Mouse (Mus musculus) limb, embryonic 14.5 days (tissue): ENCODE measurements around the gene Slc35c1. TPM values are rescaled to one million over a fixed set of nuclear protein-coding genes. Genes with fewer than 3 reads are reported as not detected.

Source experiments
- ATAC-seq: fragments of 200-750 bp; cut with Nextera tagmentation; 2 replicates; pipeline ENCODE4 v1.8.0; 2017; ENCODE audit warnings: low read depth, moderate number of reproducible peaks, moderate TSS enrichment; ENCODE audit not compliant: low FRiP score
- DNase-seq: peaks from one replicate; pipeline ENCODE4 v3.0.0-alpha.2; 2015; ENCODE audit warnings: low spot score
- H3K27ac ChIP-seq: fragments of 300-500 bp; sonication (generic); replicated peaks from 2 replicates; pipeline ENCODE4 v1.5.1; 2014; ENCODE audit warnings: low read depth, mild to moderate bottlenecking, low read length, moderate library complexity, mixed read lengths
- H3K27me3 ChIP-seq: fragments of 300-500 bp; sonication (generic); 2 replicates; pipeline ENCODE4 v1.6.1; 2014; ENCODE audit warnings: low read length, mixed read lengths; ENCODE audit not compliant: control insufficient read depth, insufficient read depth
- H3K36me3 ChIP-seq: fragments of 300-500 bp; sonication (generic); 2 replicates; pipeline ENCODE4 v1.6.1; 2014; ENCODE audit warnings: mild to moderate bottlenecking, low read length, moderate library complexity, mixed read lengths; ENCODE audit not compliant: control insufficient read depth, insufficient read depth
- H3K4me1 ChIP-seq: fragments of 300-500 bp; sonication (generic); 2 replicates; pipeline ENCODE4 v1.6.1; 2014; ENCODE audit warnings: antibody characterized with exemption, low read length, mixed read lengths; ENCODE audit not compliant: control insufficient read depth, insufficient read depth
- H3K4me2 ChIP-seq: fragments of 300-500 bp; sonication (generic); replicated peaks from 2 replicates; pipeline ENCODE4 v1.6.1; 2014; ENCODE audit warnings: low read depth, mild to moderate bottlenecking, low read length, moderate library complexity; ENCODE audit not compliant: severe bottlenecking
- H3K4me3 ChIP-seq: fragments of 300-500 bp; sonication (generic); replicated peaks from 2 replicates; pipeline ENCODE4 v1.5.1; 2014; ENCODE audit warnings: low read length
- H3K9ac ChIP-seq: fragments of 300-500 bp; sonication (generic); 2 replicates; pipeline ENCODE4 v1.6.1; 2014; ENCODE audit warnings: mild to moderate bottlenecking, low read depth, low read length, moderate library complexity; ENCODE audit not compliant: severe bottlenecking
- H3K9me3 ChIP-seq: fragments of 300-500 bp; sonication (generic); 2 replicates; pipeline ENCODE4 v1.6.1; 2016; ENCODE audit warnings: low read length; ENCODE audit not compliant: control insufficient read depth
- POLR2A ChIP-seq: fragments of 200-500 bp; IDR thresholded peaks from 2 replicates; pipeline ENCODE4 v1.8.0; 2012; ENCODE audit warnings: inconsistent platforms, mild to moderate bottlenecking, moderate library complexity, borderline replicate concordance; ENCODE audit not compliant: insufficient read depth, insufficient read length; ENCODE audit errors: extremely low read depth
- WGBS: fragments of 180-500 bp; shearing (Covaris S2); extraction: QIAGEN DNeasy Blood & Tissue Kit; methylation state at CpG from one replicate; pipeline ENCODE4 v1.1.7; 2014; 5-methylcytosine and 5-hydroxymethylcytosine counted together
- polyA plus RNA-seq, 2 experiments: library from polyadenylated mRNA; depleted of rRNA in 1 of 2; stranded (reverse) in 1 of 2; unstranded in 1 of 2; fragments of >200 nt; fragmentation: Nextera tagmentation in 1 of 2; extraction: Ambion mirVana in 1 of 2; gene quantifications; 2 replicates each; pipeline versions ENCODE4 v1.2.1 to v1.2.3; 2012 to 2014

Slc35c1 gene
- polyA plus RNA-seq, 2 experiments, result 14.3 to 16.1 TPM

GRCm38 (mm10) chr2:92443313-92443712 lies 17.0 kb downstream of the Slc35c1 start:
- Histone ChIP-seq H3K27ac (no peak overlapping the region), H3K4me1 (no peaks in the 10 kb centered on the region), H3K4me2 (no peak overlapping the region), H3K27me3 (no peaks in the 10 kb centered on the region), H3K36me3 (no peaks in the 10 kb centered on the region), H3K9me3 (no peaks in the 10 kb centered on the region), H3K4me3 (no peak overlapping the region), H3K9ac (no peak overlapping the region)
- ATAC-seq, result no peak
- no peak for DNase-seq
- WGBS, result 74% methylated on average over 4 of the region's 4 CpGs
- no peak for TF ChIP-seq POLR2A

- DNase-seq, result no peak
- Histone ChIP-seq H3K27ac (no peak overlapping the region), H3K27me3 (no peaks in the 10 kb centered on the region), H3K4me1 (no peaks in the 10 kb centered on the region), H3K9ac (no peak overlapping the region), H3K4me3 (no peak overlapping the region), H3K4me2 (no peak overlapping the region), H3K9me3 (no peaks in the 10 kb centered on the region), H3K36me3 (no peaks in the 10 kb centered on the region)
- ATAC-seq, result no peak
- no peak for TF ChIP-seq POLR2A
- 70% methylated on average over 12 of the region's 12 CpGs for WGBS
Measured at GRCm38 (mm10) chr2:92442419-92443001, 17.8 kb downstream of the Slc35c1 start.

DNA sequence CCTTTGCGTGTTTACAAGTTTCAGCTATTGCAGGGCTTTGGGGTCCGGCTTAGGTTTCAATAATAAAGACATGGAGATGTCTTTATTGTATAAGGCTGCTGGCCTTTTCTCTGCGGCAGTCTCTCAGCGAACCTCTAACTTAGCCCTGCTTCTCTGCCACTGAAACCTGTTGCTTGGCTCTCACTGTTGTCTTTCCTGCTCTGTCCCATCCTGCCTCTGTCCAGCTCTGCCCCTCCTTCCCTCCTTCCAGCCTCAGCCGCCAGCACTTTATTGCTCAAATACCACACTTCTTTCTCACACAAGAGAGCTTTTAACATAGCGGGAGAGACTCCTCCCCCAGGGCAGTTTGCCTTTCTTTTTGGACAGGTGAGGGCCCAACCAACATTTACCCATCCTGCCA lies 19.9 kb downstream of the Slc35c1 start:
- TF ChIP-seq POLR2A, result no peak
- H3K4me1 ChIP-seq, result no peaks in the 10 kb centered on the region
- ATAC-seq, result no peak
- no peaks in the 10 kb centered on the region for H3K36me3 ChIP-seq
- H3K27ac ChIP-seq, result no peak overlapping the region
- no peaks in the 10 kb centered on the region for H3K27me3 ChIP-seq
- H3K4me2 ChIP-seq, result no peak overlapping the region
- H3K9ac ChIP-seq, result no peak overlapping the region
- DNase-seq, result no peak
- H3K4me3 ChIP-seq, result no peak overlapping the region
- WGBS, result 37% methylated on average over 6 of the region's 6 CpGs
- H3K9me3 ChIP-seq, result no peaks in the 10 kb centered on the region

DNA sequence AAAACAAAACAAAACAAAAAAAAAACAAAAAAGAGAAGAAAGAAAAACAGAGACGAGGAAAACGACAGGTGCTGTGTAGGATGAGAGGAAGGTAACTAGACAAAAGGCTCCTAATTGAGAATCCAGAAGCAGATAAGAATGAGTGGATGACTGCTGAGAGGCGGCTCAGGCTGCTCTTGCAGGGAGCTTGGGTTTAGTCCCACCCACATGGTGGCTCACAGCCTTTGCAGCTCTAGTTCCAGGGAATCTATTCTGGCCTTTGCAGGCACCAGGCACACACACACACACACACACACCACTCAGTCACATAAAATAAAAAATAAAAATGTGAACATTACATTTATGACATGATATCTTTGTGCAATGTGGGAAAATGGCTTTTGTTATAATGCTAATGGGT lies 21.8 kb downstream of the Slc35c1 start:
- H3K27me3 ChIP-seq, result no peaks in the 10 kb centered on the region
- H3K9me3 ChIP-seq, result no peaks in the 10 kb centered on the region
- H3K9ac ChIP-seq, result no peak overlapping the region
- no peak overlapping the region for H3K27ac ChIP-seq
- 69% methylated on average over 3 of the region's 3 CpGs for WGBS
- H3K4me2 ChIP-seq, result no peak overlapping the region
- H3K4me3 ChIP-seq, result no peak overlapping the region
- no peak for TF ChIP-seq POLR2A
- DNase-seq (no peak), ATAC-seq (no peak)
- no peaks in the 10 kb centered on the region for H3K36me3 ChIP-seq
- H3K4me1 ChIP-seq, result 0 out of 2 replicates have a peak, but pooled peaks cover 3% of the 10 kb centered on the region

DNA sequence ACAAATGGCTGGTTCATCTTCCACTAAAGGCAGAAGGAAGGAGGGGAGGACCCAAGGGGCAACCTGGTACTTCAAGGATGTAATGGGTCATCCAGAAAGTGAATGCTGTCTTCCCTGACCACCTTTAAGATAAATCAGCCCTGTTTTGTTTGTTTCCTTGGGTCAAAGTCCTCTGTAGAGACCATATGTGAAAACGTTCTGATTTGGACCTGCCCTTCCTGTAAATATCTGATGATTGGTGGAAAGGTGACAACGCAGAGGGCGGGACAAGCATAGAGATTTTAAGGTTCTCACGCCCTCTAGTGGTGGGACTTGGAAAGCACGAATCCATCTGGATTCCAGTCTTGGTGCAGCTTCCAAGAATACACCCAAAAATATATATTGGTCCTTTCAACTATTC lies 22.5 kb downstream of the Slc35c1 start:
- H3K4me2 ChIP-seq, result no peak overlapping the region

More for the DNA sequence above, 22.5 kb downstream of the Slc35c1 start:
- Histone ChIP-seq H3K9ac (no peak overlapping the region), H3K27ac (no peak overlapping the region), H3K36me3 (no peaks in the 10 kb centered on the region), H3K4me3 (no peak overlapping the region), H3K27me3 (no peaks in the 10 kb centered on the region), H3K4me1 (peaks cover 6% of the 10 kb centered on the region), H3K9me3 (no peaks in the 10 kb centered on the region)
- TF ChIP-seq POLR2A, result no peak
- WGBS, result 2% methylated on average over 5 of the region's 5 CpGs
- ATAC-seq (no peak), DNase-seq (peak; percentile 94)
